Mouse (Mus musculus): ENCODE results near the gene Edem2. TPM values are rescaled to one million over a fixed set of nuclear protein-coding genes. Genes with fewer than 3 reads are reported as not detected.

The Edem2 gene
- polyA plus RNA-seq, 1 experiment from 2014 or later = 39.9 TPM

GRCm38 (mm10) chr2:155686572-155686971 lies 42.7 kb downstream of the Edem2 start:
- no peak overlapping the region for H3K27ac ChIP-seq (ENCODE audit: low read depth, low read length)
- H3K4me1 ChIP-seq (ENCODE audit: control insufficient read depth, insufficient read depth, low read length) = peaks cover 13% of the 10 kb centered on the region
- H3K36me3 ChIP-seq (ENCODE audit: control insufficient read depth, insufficient read depth, low read length) = peaks cover 14% of the 10 kb centered on the region
- H3K4me3 ChIP-seq (ENCODE audit: low read depth, low read length) = no peak overlapping the region
- H3K9ac ChIP-seq (ENCODE audit: low read length) = no peak overlapping the region
- no peaks in the 10 kb centered on the region for H3K9me3 ChIP-seq (replicated peaks; ENCODE audit: control insufficient read depth, low read length)
- H3K27me3 ChIP-seq (replicated peaks; ENCODE audit: control insufficient read depth, insufficient read depth, low read length) = no peaks in the 10 kb centered on the region
- WGBS = 88% methylated on average over 5 of the region's 5 CpGs
- ATAC-seq (no peak), DNase-seq (ENCODE audit: low spot score) (no peak)
- no peak overlapping the region for H3K4me2 ChIP-seq (ENCODE audit: low read length)

- Histone ChIP-seq H3K27ac (ENCODE audit: low read depth, low read length) (no peak overlapping the region), H3K4me3 (ENCODE audit: low read depth, low read length) (no peak overlapping the region), H3K36me3 (ENCODE audit: control insufficient read depth, insufficient read depth, low read length) (peaks cover 14% of the 10 kb centered on the region), H3K4me2 (ENCODE audit: low read length) (no peak overlapping the region), H3K27me3 (replicated peaks; ENCODE audit: control insufficient read depth, insufficient read depth, low read length) (no peaks in the 10 kb centered on the region), H3K9ac (ENCODE audit: low read length) (no peak overlapping the region), H3K4me1 (ENCODE audit: control insufficient read depth, insufficient read depth, low read length) (no peaks in the 10 kb centered on the region), H3K9me3 (replicated peaks; ENCODE audit: control insufficient read depth, low read length) (no peaks in the 10 kb centered on the region)
- DNase-seq (ENCODE audit: low spot score) = no peak
- WGBS = 94% methylated on average over 5 of the region's 5 CpGs
- no peak for ATAC-seq
Measured at GRCm38 (mm10) chr2:155683821-155684220, 45.5 kb downstream of the Edem2 start.

GRCm38 (mm10) chr2:155683137-155683536 lies 46.1 kb downstream of the Edem2 start:
- DNase-seq (ENCODE audit: low spot score) = no peak
- Histone ChIP-seq H3K36me3 (ENCODE audit: control insufficient read depth, insufficient read depth, low read length) (peaks cover 14% of the 10 kb centered on the region), H3K9me3 (replicated peaks; ENCODE audit: control insufficient read depth, low read length) (no peaks in the 10 kb centered on the region), H3K4me1 (ENCODE audit: control insufficient read depth, insufficient read depth, low read length) (no peaks in the 10 kb centered on the region), H3K4me2 (ENCODE audit: low read length) (no peak overlapping the region), H3K27ac (ENCODE audit: low read depth, low read length) (no peak overlapping the region), H3K9ac (ENCODE audit: low read length) (no peak overlapping the region), H3K4me3 (ENCODE audit: low read depth, low read length) (no peak overlapping the region), H3K27me3 (replicated peaks; ENCODE audit: control insufficient read depth, insufficient read depth, low read length) (no peaks in the 10 kb centered on the region)
- WGBS = 75% methylated on average over 3 of the region's 3 CpGs
- ATAC-seq = no peak

GRCm38 (mm10) chr2:155681874-155682273 lies 47.4 kb downstream of the Edem2 start:
- 94% methylated on average over 2 of the region's 2 CpGs for WGBS
- Histone ChIP-seq H3K4me3 (ENCODE audit: low read depth, low read length) (no peak overlapping the region), H3K4me1 (ENCODE audit: control insufficient read depth, insufficient read depth, low read length) (no peaks in the 10 kb centered on the region), H3K36me3 (ENCODE audit: control insufficient read depth, insufficient read depth, low read length) (peaks cover 7% of the 10 kb centered on the region; the same call in 1 of the 2 replicates), H3K4me2 (ENCODE audit: low read length) (no peak overlapping the region), H3K27ac (ENCODE audit: low read depth, low read length) (no peak overlapping the region), H3K27me3 (replicated peaks; ENCODE audit: control insufficient read depth, insufficient read depth, low read length) (no peaks in the 10 kb centered on the region), H3K9ac (ENCODE audit: low read length) (no peak overlapping the region), H3K9me3 (replicated peaks; ENCODE audit: control insufficient read depth, low read length) (no peaks in the 10 kb centered on the region)
- ATAC-seq = no peak
- DNase-seq (ENCODE audit: low spot score) = no peak

- WGBS = 84% methylated on average over 8 of the region's 8 CpGs
- H3K27me3 ChIP-seq (replicated peaks; ENCODE audit: control insufficient read depth, insufficient read depth, low read length) = no peaks in the 10 kb centered on the region
- DNase-seq (ENCODE audit: low spot score) (no peak), ATAC-seq (no peak)
- no peaks in the 10 kb centered on the region for H3K9me3 ChIP-seq (replicated peaks; ENCODE audit: control insufficient read depth, low read length)
- H3K27ac ChIP-seq (ENCODE audit: low read depth, low read length) = no peak overlapping the region
- no peaks in the 10 kb centered on the region for H3K4me1 ChIP-seq (ENCODE audit: control insufficient read depth, insufficient read depth, low read length)
- H3K4me2 ChIP-seq (ENCODE audit: low read length) = no peak overlapping the region
- H3K9ac ChIP-seq (ENCODE audit: low read length) = no peak overlapping the region
- peaks cover 5% of the 10 kb centered on the region; the same call in 1 of the 2 replicates for H3K36me3 ChIP-seq (ENCODE audit: control insufficient read depth, insufficient read depth, low read length)
- no peak overlapping the region for H3K4me3 ChIP-seq (ENCODE audit: low read depth, low read length)
Measured at GRCm38 (mm10) chr2:155681194-155681593, 48.1 kb downstream of the Edem2 start.

- Histone ChIP-seq H3K4me1 (ENCODE audit: control insufficient read depth, insufficient read depth, low read length) (no peaks in the 10 kb centered on the region), H3K9ac (ENCODE audit: low read length) (no peak overlapping the region), H3K9me3 (replicated peaks; ENCODE audit: control insufficient read depth, low read length) (no peaks in the 10 kb centered on the region), H3K36me3 (ENCODE audit: control insufficient read depth, insufficient read depth, low read length) (peaks cover 2% of the 10 kb centered on the region; the same call in 1 of the 2 replicates), H3K4me3 (ENCODE audit: low read depth, low read length) (no peak overlapping the region), H3K27ac (ENCODE audit: low read depth, low read length) (no peak overlapping the region), H3K4me2 (ENCODE audit: low read length) (no peak overlapping the region), H3K27me3 (replicated peaks; ENCODE audit: control insufficient read depth, insufficient read depth, low read length) (no peaks in the 10 kb centered on the region)
- no peak for ATAC-seq
- no peak for DNase-seq (ENCODE audit: low spot score)
- WGBS = 80% methylated on average over 5 of the region's 5 CpGs
Measured at GRCm38 (mm10) chr2:155680591-155680990, 48.7 kb downstream of the Edem2 start.

GRCm38 (mm10) chr2:155679586-155680110 lies 49.6 kb downstream of the Edem2 start:
- no peak overlapping the region for H3K9ac ChIP-seq (ENCODE audit: low read length)
- H3K36me3 ChIP-seq (ENCODE audit: control insufficient read depth, insufficient read depth, low read length) = no peaks in the 10 kb centered on the region
- no peaks in the 10 kb centered on the region for H3K9me3 ChIP-seq (replicated peaks; ENCODE audit: control insufficient read depth, low read length)
- no peaks in the 10 kb centered on the region for H3K4me1 ChIP-seq (ENCODE audit: control insufficient read depth, insufficient read depth, low read length)
- no peaks in the 10 kb centered on the region for H3K27me3 ChIP-seq (replicated peaks; ENCODE audit: control insufficient read depth, insufficient read depth, low read length)
- H3K4me3 ChIP-seq (ENCODE audit: low read depth, low read length) = no peak overlapping the region
- DNase-seq (ENCODE audit: low spot score) = no peak
- H3K27ac ChIP-seq (ENCODE audit: low read depth, low read length) = no peak overlapping the region
- 91% methylated on average over 4 of the region's 4 CpGs for WGBS
- ATAC-seq = no peak
- no peak overlapping the region for H3K4me2 ChIP-seq (ENCODE audit: low read length)

- 0 out of 2 replicates have a peak overlapping the region, but pooled peaks have one; percentile 21 for H3K27ac ChIP-seq (ENCODE audit: low read depth, low read length)
- H3K4me3 ChIP-seq (ENCODE audit: low read depth, low read length) = no peak overlapping the region
- no peak overlapping the region for H3K4me2 ChIP-seq (ENCODE audit: low read length)
- ATAC-seq (no peak), DNase-seq (ENCODE audit: low spot score) (no peak)
- no peaks in the 10 kb centered on the region for H3K9me3 ChIP-seq (replicated peaks; ENCODE audit: control insufficient read depth, low read length)
- peaks cover 25% of the 10 kb centered on the region for H3K36me3 ChIP-seq (ENCODE audit: control insufficient read depth, insufficient read depth, low read length)
- H3K9ac ChIP-seq (ENCODE audit: low read length) = no peak overlapping the region
- H3K4me1 ChIP-seq (ENCODE audit: control insufficient read depth, insufficient read depth, low read length) = no peaks in the 10 kb centered on the region
- WGBS = 81% methylated on average over 4 of the region's 4 CpGs
- H3K27me3 ChIP-seq (replicated peaks; ENCODE audit: control insufficient read depth, insufficient read depth, low read length) = no peaks in the 10 kb centered on the region
Measured at GRCm38 (mm10) chr2:155675118-155675517, 54.2 kb downstream of the Edem2 start.

GRCm38 (mm10) chr2:155673546-155673945 lies 55.7 kb downstream of the Edem2 start:
- Histone ChIP-seq H3K4me2 (ENCODE audit: low read length) (no peak overlapping the region), H3K9ac (ENCODE audit: low read length) (no peak overlapping the region), H3K27me3 (replicated peaks; ENCODE audit: control insufficient read depth, insufficient read depth, low read length) (no peaks in the 10 kb centered on the region), H3K27ac (ENCODE audit: low read depth, low read length) (no peak overlapping the region), H3K9me3 (replicated peaks; ENCODE audit: control insufficient read depth, low read length) (no peaks in the 10 kb centered on the region), H3K4me1 (ENCODE audit: control insufficient read depth, insufficient read depth, low read length) (no peaks in the 10 kb centered on the region), H3K36me3 (ENCODE audit: control insufficient read depth, insufficient read depth, low read length) (peaks cover 29% of the 10 kb centered on the region), H3K4me3 (ENCODE audit: low read depth, low read length) (no peak overlapping the region)
- ATAC-seq (no peak), DNase-seq (ENCODE audit: low spot score) (peak; percentile 60)
- 27% methylated on average over 2 of the region's 2 CpGs for WGBS
